Mouse (Mus musculus) lung, postnatal 10 days (tissue): Measurements from ENCODE around the gene Teddm3.
"Not testable (repeated sequence)": the region's sequence is repeated elsewhere in the genome, so short reads cannot be mapped to it uniquely, and the experiment has no call there.

ENCODE experiments used
- DNase-seq: peaks from one replicate; pipeline ENCODE4 v3.0.0; 2021

Gene Teddm3

DNA sequence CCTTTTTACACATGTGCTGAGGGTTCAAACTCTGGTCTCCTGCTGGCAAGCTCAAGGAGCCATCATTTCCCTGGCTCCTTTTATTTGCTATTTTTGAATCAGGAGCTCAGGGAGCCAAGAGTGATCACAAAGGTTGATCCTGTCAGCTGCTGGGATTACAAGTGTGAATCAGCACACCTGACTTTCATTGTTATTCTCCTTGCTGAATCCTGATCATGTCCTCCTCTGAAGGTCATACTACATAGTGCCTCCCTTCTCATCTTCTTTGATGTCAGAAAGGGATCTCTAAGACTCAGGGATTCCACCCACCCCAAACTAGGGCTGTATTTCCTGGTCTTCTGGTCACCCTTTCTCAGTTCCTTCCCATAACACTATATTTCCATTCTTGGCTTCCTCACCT lies 3.9 kb downstream of the Teddm3 start:
- DNase-seq: no peak

DNA sequence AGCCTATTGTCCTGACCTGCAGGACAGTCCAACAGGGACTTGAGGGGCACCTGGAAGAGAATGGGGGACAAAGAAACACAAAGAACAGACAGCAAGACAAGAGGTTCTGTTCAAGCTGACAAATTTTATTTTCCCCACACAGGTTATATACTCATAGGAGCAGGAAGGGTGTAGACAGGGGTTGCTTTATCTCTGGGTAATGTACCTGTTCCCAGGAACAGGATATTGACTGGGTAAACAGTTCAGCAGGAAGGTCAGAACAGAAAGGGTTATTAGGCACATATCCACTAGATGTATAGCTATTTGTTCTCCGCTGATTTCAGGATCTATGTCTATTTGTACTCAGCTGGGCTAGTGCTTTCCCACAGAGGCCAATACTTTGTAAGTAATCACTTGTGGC lies 5.3 kb downstream of the Teddm3 start:
- DNase-seq: not testable (repeated sequence)

DNA sequence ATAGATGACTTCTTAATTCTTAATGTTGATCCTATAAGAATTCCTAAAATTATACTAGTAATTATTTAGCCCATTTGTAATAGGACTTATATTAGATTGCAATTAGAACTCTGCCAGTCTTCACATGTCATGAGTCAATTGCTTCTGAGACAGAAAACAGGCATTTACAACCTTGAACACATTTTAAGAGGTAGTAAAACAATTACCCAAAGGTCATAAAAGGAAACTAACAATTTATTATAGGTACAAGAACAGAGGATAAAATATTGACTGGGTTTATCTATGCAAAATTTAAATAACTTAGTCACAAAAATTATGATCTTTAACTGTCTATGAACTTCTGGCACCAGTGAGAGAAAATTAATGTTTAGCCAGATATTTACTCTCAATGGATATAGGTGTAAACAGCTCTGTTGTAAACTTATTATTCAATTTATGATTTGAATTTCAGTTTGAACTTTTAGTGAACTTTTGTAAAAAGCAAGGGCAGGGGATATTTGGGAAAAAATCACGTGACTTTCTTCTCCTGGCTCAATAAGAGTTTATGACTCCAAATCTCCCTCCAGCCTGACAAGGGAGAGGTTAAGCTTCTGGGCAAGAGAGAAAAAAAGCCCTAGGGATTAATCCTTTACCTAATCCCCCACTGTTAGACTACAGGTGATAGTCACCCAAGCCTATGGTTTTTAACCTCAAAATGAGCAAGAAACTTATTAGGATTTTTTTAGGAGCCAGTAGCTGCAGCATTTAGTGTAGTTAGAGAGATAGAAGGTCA lies 17.3 kb downstream of the Teddm3 start:
- DNase-seq: no peak

DNA sequence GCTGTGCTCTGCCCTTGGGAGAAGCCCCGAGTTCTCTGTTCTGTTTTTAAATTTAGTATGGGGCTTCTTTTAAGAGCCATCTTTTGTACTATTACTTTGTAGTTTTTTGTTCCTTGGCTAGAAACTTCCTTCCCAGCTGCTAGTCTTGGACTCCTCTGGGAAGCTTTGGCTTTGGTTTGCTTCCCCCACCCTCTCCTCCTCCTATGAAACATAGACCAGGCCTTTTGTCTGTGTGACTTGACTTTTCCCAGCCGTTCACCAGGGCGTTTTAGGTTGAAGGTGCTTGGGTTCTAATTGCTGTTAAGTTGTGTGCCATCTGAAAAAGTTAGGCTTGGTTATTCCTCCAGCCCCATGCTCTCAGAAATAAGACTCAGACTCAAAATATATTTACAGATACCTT lies 26.1 kb downstream of the Teddm3 start:
- DNase-seq: peak; percentile 58

DNA sequence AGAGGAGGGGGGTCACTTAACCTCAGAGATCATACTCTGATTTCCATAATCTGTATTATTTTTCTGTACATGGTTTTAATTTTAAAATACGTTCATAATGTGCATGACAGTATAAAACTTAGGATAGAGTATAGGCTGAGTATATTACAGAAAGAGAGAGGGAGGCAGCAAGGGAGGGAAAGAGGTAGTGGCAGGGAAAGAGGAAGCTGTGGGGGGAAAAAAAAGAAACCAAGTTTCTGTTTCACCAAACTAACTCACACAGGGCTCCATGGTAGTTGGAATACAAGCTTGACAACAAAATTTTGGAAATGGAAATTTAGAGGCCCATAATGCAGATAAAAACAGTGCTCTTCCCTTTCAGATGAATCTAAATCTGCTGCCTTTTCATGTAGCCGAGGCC lies 31.0 kb downstream of the Teddm3 start:
- not testable (repeated sequence) for DNase-seq

DNA sequence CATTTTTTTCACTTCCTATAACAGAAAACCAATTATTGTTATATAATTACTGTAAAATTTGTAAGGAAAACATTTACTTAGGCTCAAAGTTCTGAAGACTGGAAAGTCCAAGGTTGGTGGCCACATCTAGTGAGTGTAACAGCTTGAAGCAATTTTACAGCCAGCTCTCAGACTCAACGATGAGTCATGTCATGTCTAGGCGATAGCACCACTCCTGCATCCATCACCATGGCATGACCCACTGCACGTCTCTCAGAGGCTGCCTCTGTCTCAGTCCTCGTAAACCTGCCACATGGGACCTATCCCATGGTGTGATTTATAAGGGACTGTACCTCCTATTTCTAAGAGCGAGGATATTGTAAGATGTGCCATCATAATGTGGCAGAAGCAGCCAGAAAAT lies 37.7 kb downstream of the Teddm3 start:
- DNase-seq: no peak

DNA sequence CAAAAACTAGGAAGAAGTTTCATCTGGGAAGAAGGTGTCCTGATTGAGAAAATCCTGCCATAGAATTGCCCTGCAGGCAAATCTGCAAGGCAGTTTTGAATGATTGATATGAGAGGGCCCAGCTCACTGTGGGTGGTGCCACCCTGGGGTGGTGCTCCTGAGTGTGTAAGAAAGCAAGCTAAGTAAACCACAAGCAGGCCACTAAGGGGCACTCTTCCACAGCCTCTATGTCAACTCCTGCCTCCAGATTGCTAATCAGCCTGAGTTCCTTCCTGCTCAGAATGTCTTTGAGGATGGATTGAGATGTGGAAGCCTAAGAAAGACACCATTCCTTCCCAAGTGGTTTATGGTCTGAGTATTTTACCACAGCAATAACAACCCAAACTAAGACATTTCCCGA lies 44.3 kb downstream of the Teddm3 start:
- DNase-seq: peak; percentile 17
